Mouse (Mus musculus): ENCODE results near the gene Fermt1. TPM values are rescaled to one million over a fixed set of nuclear protein-coding genes. Genes with fewer than 3 reads are reported as not detected.
A peak's percentile ranks its signal among the peaks of the same experiment; 100 is the strongest.

Gene Fermt1
- polyA plus RNA-seq, 1 experiment from 2014 or later = 24.9 TPM

GRCm38 (mm10) chr2:132879261-132880044, 66.3 kb downstream of the Fermt1 start:
- peak; percentile 62 for ATAC-seq (ENCODE audit: insufficient number of reproducible peaks, insufficient read depth, low FRiP score, low TSS enrichment, low read depth)
- under 1% methylated on average over 58 of the region's 58 CpGs for WGBS
- no peak overlapping the region for H3K27ac ChIP-seq
- H3K27me3 ChIP-seq = peaks cover 58% of the 10 kb centered on the region
- H3K4me1 ChIP-seq = peaks cover 25% of the 10 kb centered on the region
- peak overlapping the region; percentile 99 for H3K4me2 ChIP-seq
- H3K9me3 ChIP-seq = no peaks in the 10 kb centered on the region
- H3K9ac ChIP-seq = peak overlapping the region; percentile 66
- peak overlapping the region; percentile 56 for H3K4me3 ChIP-seq
- H3K36me3 ChIP-seq = no peaks in the 10 kb centered on the region

GRCm38 (mm10) chr2:132876991-132877390, 68.7 kb downstream of the Fermt1 start:
- no peak overlapping the region for H3K4me2 ChIP-seq
- H3K36me3 ChIP-seq = no peaks in the 10 kb centered on the region
- ATAC-seq (ENCODE audit: insufficient number of reproducible peaks, insufficient read depth, low FRiP score, low TSS enrichment, low read depth) = no peak
- no peak overlapping the region for H3K4me3 ChIP-seq
- H3K27ac ChIP-seq = no peak overlapping the region
- H3K4me1 ChIP-seq = peaks cover 25% of the 10 kb centered on the region
- peaks cover 58% of the 10 kb centered on the region for H3K27me3 ChIP-seq
- no peak overlapping the region for H3K9ac ChIP-seq
- 57% methylated on average over 1 of the region's 1 CpGs for WGBS
- no peaks in the 10 kb centered on the region for H3K9me3 ChIP-seq

DNA sequence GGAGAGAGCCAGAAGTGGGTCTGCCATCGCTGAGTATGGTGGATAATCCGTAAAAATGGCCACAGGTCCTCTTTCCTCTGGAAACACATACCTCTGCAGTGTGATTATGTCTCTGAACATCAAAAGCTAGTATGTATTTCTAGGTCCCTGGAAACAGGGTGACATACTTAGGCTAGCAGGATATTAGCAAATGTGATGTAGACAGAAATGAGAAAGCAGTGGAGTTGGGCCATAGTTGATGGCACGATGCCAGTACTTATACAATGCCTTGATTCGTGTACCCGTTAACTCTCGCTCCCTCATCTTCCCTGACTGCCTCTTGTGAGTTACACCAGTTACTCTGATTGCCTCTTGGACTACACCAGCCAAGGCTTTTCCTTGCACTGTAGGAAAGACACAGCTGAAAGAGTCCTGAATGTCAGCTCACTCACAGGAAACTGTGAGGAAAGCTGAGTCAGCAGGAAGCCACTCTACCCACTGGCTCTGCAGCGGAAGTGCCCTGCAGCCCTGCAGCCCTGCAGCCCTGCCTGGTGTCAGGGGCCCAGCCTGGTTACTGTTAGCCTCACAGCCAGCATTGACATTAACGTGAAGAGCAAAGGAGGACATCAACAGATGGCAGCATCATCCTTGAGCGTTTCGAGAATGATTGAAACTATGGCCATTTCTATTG, 71.9 kb downstream of the Fermt1 start:
- H3K4me1 ChIP-seq = peaks cover 1% of the 10 kb centered on the region
- WGBS = 84% methylated on average over 10 of the region's 10 CpGs
- H3K36me3 ChIP-seq = no peaks in the 10 kb centered on the region

GRCm38 (mm10) chr2:132871663-132872062, 74.0 kb downstream of the Fermt1 start:
- no peaks in the 10 kb centered on the region for H3K4me1 ChIP-seq
- H3K27me3 ChIP-seq = peaks cover 7% of the 10 kb centered on the region; the same call in 1 of the 2 replicates
- WGBS = 54% methylated on average over 3 of the region's 3 CpGs
- H3K4me2 ChIP-seq = no peak overlapping the region
- H3K9ac ChIP-seq = no peak overlapping the region
- H3K4me3 ChIP-seq = no peak overlapping the region
- ATAC-seq (ENCODE audit: insufficient number of reproducible peaks, insufficient read depth, low FRiP score, low TSS enrichment, low read depth) = no peak
- H3K9me3 ChIP-seq = no peaks in the 10 kb centered on the region
- peaks cover 4% of the 10 kb centered on the region for H3K36me3 ChIP-seq
- H3K27ac ChIP-seq = no peak overlapping the region

More for the DNA sequence above, 71.9 kb downstream of the Fermt1 start:
- Histone ChIP-seq H3K9me3 (no peaks in the 10 kb centered on the region), H3K27ac (no peak overlapping the region), H3K4me3 (no peak overlapping the region), H3K27me3 (peaks cover 28% of the 10 kb centered on the region), H3K4me2 (no peak overlapping the region), H3K9ac (no peak overlapping the region)
- ATAC-seq (ENCODE audit: insufficient number of reproducible peaks, insufficient read depth, low FRiP score, low TSS enrichment, low read depth) = no peak

DNA sequence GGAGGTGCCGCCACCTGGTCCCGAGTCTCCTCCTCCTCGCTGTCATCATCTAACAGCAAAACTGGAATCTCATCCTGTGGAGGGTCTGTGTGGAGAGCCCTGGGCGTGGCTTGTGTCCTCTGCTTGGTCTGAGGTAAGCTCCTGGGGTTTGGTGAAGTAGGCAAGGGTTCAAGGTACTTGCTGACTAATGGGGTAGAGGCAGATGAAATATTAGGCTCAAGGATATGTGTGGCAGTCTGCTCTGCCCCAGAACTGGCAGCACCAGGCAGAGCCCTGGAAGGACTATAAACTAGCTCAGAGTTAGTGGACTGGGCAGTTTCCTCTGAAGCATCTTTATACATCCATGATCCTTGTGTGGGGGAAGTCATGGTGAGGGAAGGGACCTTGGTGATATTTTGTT, 75.4 kb downstream of the Fermt1 start:
- no peak overlapping the region for H3K27ac ChIP-seq
- 78% methylated on average over 4 of the region's 4 CpGs for WGBS
- peaks cover 11% of the 10 kb centered on the region for H3K36me3 ChIP-seq
- no peaks in the 10 kb centered on the region for H3K9me3 ChIP-seq
- H3K4me2 ChIP-seq = no peak overlapping the region
- no peaks in the 10 kb centered on the region for H3K4me1 ChIP-seq
- H3K27me3 ChIP-seq = peaks cover 1% of the 10 kb centered on the region; the same call in 1 of the 2 replicates
- no peak for ATAC-seq (ENCODE audit: insufficient number of reproducible peaks, insufficient read depth, low FRiP score, low TSS enrichment, low read depth)
- no peak overlapping the region for H3K9ac ChIP-seq
- no peak overlapping the region for H3K4me3 ChIP-seq

DNA sequence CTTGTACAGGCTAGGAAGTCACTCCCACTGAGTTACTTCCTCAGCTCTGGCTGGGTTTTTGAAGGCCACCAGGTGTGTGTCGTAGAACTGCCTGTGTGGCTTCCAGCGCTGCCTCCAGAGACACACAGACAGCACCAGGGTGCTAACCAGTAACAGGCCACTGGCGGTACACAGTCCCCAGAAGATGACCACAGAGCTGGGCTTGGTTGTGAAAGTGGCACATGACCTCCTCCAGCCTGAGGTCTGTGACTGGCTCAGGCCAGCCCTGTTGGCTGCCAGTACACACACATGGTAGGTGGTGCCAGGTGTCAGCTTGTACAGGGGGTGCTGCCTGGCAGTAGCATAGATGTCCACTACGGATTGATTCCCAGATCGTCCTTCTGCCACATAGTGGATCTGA, 76.0 kb downstream of the Fermt1 start:
- ATAC-seq (ENCODE audit: insufficient number of reproducible peaks, insufficient read depth, low FRiP score, low TSS enrichment, low read depth) = no peak
- 83% methylated on average over 5 of the region's 5 CpGs for WGBS
- H3K36me3 ChIP-seq = peaks cover 15% of the 10 kb centered on the region
- H3K4me1 ChIP-seq = no peaks in the 10 kb centered on the region
- H3K4me2 ChIP-seq = no peak overlapping the region
- H3K27ac ChIP-seq = no peak overlapping the region
- H3K9me3 ChIP-seq = no peaks in the 10 kb centered on the region
- no peaks in the 10 kb centered on the region for H3K27me3 ChIP-seq
- H3K4me3 ChIP-seq = no peak overlapping the region
- no peak overlapping the region for H3K9ac ChIP-seq

DNA sequence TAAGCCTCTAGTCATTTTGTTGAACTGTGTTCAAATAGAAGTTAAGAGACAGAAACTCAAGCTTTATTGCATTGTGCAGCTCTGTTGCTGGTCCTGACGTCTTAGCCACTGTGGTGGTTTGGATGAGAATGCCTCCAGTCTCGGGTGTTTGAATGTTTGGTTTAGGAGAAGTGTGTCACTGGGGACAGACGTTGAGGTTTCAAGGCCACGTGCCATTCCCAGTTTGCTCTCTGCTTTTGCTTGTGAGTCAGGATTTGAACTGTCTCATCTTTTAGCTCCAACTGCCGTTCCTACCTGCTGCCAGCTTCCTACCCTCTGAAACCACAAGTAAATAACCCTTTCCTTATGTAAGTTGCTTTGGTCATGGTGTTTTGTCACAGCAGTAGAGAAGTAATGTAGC, 78.2 kb downstream of the Fermt1 start:
- 84% methylated on average over 5 of the region's 5 CpGs for WGBS
- no peaks in the 10 kb centered on the region for H3K9me3 ChIP-seq
- H3K27me3 ChIP-seq = no peaks in the 10 kb centered on the region
- no peak overlapping the region for H3K9ac ChIP-seq
- no peak overlapping the region for H3K27ac ChIP-seq
- no peak overlapping the region for H3K4me2 ChIP-seq
- H3K36me3 ChIP-seq = peaks cover 28% of the 10 kb centered on the region
- H3K4me3 ChIP-seq = no peak overlapping the region
- no peaks in the 10 kb centered on the region for H3K4me1 ChIP-seq
- ATAC-seq (ENCODE audit: insufficient number of reproducible peaks, insufficient read depth, low FRiP score, low TSS enrichment, low read depth) = no peak

- 93% methylated on average over 2 of the region's 2 CpGs for WGBS
- Histone ChIP-seq H3K36me3 (peaks cover 31% of the 10 kb centered on the region), H3K4me1 (no peaks in the 10 kb centered on the region), H3K27me3 (no peaks in the 10 kb centered on the region), H3K4me3 (no peak overlapping the region), H3K9me3 (no peaks in the 10 kb centered on the region), H3K9ac (no peak overlapping the region), H3K27ac (no peak overlapping the region), H3K4me2 (no peak overlapping the region)
- ATAC-seq (ENCODE audit: insufficient number of reproducible peaks, insufficient read depth, low FRiP score, low TSS enrichment, low read depth) = no peak
Observed at GRCm38 (mm10) chr2:132863325-132863724, 82.4 kb downstream of the Fermt1 start.

DNA sequence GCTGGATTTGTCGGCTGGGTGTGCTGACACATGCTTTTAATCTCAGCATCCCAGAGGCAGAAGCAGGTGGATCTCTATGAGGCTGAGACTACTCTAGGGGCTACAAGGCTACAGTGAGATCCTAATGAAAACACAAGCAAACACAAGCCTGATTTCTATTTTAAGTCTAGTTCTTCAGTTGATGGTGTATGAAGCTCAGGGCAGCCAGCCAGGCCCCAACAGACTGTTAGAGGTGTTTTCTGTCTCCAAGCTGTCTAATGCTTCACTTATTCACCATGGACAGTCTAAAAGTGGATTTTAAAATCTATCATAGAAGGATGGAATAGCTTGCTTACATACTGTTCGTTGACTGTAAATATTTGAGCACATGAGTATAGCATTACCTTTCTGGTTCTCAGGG, 84.2 kb downstream of the Fermt1 start:
- no peak overlapping the region for H3K4me3 ChIP-seq
- WGBS = 84% methylated on average over 2 of the region's 2 CpGs
- no peaks in the 10 kb centered on the region for H3K4me1 ChIP-seq
- H3K9me3 ChIP-seq = no peaks in the 10 kb centered on the region
- no peaks in the 10 kb centered on the region for H3K27me3 ChIP-seq
- peaks cover 25% of the 10 kb centered on the region for H3K36me3 ChIP-seq
- no peak overlapping the region for H3K27ac ChIP-seq
- H3K4me2 ChIP-seq = no peak overlapping the region
- no peak overlapping the region for H3K9ac ChIP-seq
- ATAC-seq (ENCODE audit: insufficient number of reproducible peaks, insufficient read depth, low FRiP score, low TSS enrichment, low read depth) = no peak

DNA sequence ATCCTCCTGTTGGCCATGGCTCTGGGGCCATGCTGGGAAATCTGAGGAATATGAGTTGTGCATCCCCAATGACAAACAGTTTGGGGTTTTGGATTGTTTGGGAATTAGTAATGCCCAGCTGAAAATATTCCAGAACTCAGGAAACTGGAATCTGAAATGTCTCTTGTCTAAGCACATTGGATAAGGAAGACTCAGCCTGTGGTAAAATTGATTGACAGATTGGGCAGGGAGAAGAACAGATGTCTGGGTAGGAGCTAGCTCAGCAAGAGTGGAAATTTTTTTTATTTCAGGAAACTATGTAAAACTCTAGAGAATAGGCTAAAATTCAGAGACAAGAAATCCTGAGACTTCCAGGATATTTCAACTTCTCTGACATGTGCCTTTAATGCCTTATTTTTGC, 85.3 kb downstream of the Fermt1 start:
- no peaks in the 10 kb centered on the region for H3K4me1 ChIP-seq
- no peaks in the 10 kb centered on the region for H3K27me3 ChIP-seq
- H3K4me3 ChIP-seq = no peak overlapping the region
- no peak overlapping the region for H3K4me2 ChIP-seq
- no peaks in the 10 kb centered on the region for H3K9me3 ChIP-seq
- H3K36me3 ChIP-seq = peaks cover 21% of the 10 kb centered on the region
- H3K27ac ChIP-seq = no peak overlapping the region
- no peak overlapping the region for H3K9ac ChIP-seq
- ATAC-seq (ENCODE audit: insufficient number of reproducible peaks, insufficient read depth, low FRiP score, low TSS enrichment, low read depth) = no peak

DNA sequence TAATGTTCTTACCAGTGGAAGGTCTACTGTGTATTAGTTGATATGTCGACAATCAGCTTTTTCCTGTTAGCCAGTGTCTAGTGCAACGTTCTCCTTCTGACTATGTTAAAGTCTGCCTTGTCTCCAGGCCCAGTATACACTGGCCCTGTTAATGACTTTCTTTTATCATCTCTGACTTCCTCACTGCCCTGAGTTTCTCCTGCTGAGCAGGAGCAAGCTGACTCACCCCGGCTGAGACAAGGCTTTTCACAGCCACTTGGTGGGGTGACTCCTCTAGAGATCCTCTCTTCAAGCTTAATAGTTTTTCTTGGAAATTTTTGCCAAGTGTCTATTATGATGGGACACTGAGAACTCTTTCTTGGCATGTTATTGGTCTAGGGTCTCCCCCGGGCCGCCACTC, 89.4 kb downstream of the Fermt1 start:
- Histone ChIP-seq H3K27ac (no peak overlapping the region), H3K4me1 (no peaks in the 10 kb centered on the region), H3K36me3 (peaks cover 9% of the 10 kb centered on the region), H3K9ac (no peak overlapping the region), H3K4me3 (no peak overlapping the region), H3K9me3 (no peaks in the 10 kb centered on the region), H3K4me2 (no peak overlapping the region), H3K27me3 (no peaks in the 10 kb centered on the region)
- no peak for ATAC-seq (ENCODE audit: insufficient number of reproducible peaks, insufficient read depth, low FRiP score, low TSS enrichment, low read depth)
- WGBS = 87% methylated on average over 5 of the region's 5 CpGs

All from embryonic facial prominence, embryonic 13.5 days (tissue).